Mouse (Mus musculus): ENCODE results near the gene Cd47.

- TF ChIP-seq CTCF (IDR thresholded peaks at IDR 0.05; ENCODE audit: low read depth), result no peak
- TF ChIP-seq EP300 (optimal IDR thresholded peaks at IDR 0.05), result no peak
Measured at GRCm38 (mm10) chr16:49906066-49906465, 105.7 kb downstream of the Cd47 start.

Measured in stomach, postnatal 0 days (tissue).